Mouse (Mus musculus): ENCODE data around the gene Tpcn1. TPM values are rescaled to one million over a fixed set of nuclear protein-coding genes. Genes with fewer than 3 reads are reported as not detected.
"Not testable (repeated sequence)": the region's sequence is repeated elsewhere in the genome, so short reads cannot be mapped to it uniquely, and the experiment has no call there.

The Tpcn1 gene
- polyA plus RNA-seq, 1 experiment from 2014 or later = 11.2 TPM

DNA sequence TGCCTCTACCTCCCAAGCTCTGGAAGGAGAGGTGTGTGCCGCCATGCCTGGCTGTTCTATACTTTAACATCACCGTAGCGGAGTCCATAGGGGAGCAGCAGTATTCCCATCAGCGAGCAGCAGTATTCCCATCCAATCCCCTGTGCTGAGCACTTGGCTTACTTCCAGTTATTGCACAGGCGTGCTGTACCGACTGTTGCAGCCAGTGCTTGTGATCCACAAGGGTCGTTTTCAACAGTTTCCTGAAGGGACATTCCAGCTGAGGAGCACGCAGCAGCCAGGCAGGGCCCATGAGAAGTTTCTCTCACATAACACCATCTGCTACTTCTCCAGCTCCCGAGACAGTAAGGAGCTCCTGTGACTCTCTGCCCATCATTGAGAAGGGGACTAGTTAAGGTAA is 82.0 kb downstream of the Tpcn1 start:
- Histone ChIP-seq H3K9me3 (replicated peaks; ENCODE audit: control insufficient read depth, low read length) (no peaks in the 10 kb centered on the region), H3K27ac (replicated peaks; ENCODE audit: low read depth, low read length) (no peak overlapping the region), H3K4me1 (ENCODE audit: control insufficient read depth, insufficient read depth, low read length) (no peaks in the 10 kb centered on the region; the same call in 1 of the 2 replicates), H3K36me3 (replicated peaks; ENCODE audit: control insufficient read depth, insufficient read depth, low read depth, low read length) (no peaks in the 10 kb centered on the region), H3K9ac (replicated peaks; ENCODE audit: low read length) (no peak overlapping the region), H3K4me3 (ENCODE audit: low read depth, low read length) (no peak overlapping the region), H3K4me2 (ENCODE audit: low read depth, low read length) (no peak overlapping the region), H3K27me3 (ENCODE audit: control insufficient read depth, insufficient read depth, low read length) (no peaks in the 10 kb centered on the region)
- WGBS = 71% methylated on average over 9 of the region's 9 CpGs
- DNase-seq (ENCODE audit: low spot score) = no peak
- no peak for ATAC-seq (replicated peaks; ENCODE audit: insufficient number of reproducible peaks, low FRiP score, low TSS enrichment, low read depth)

DNA sequence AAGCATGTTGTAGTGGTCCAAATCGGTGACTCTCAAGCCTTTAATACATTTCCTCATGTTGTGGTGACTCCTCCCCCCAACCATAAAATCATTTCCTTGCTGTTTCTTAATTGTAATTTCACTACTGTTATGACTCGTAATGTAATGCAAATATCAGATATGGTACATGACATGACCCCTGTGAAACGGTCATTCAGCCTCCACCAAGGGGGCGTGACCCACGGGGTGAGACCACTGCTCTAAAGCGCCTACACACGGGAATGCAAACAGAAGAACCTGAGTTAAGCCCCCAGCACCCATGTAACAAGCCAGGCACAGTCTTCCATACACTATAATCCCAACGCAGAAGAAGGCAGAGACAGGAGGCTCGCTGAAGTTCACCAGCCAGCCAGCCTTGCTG is 82.7 kb downstream of the Tpcn1 start:
- Histone ChIP-seq H3K27me3 (ENCODE audit: control insufficient read depth, insufficient read depth, low read length) (no peaks in the 10 kb centered on the region), H3K4me2 (ENCODE audit: low read depth, low read length) (no peak overlapping the region; the same call in 1 of the 2 replicates), H3K4me1 (ENCODE audit: control insufficient read depth, insufficient read depth, low read length) (no peaks in the 10 kb centered on the region; the same call in 1 of the 2 replicates), H3K9ac (replicated peaks; ENCODE audit: low read length) (no peak overlapping the region), H3K4me3 (ENCODE audit: low read depth, low read length) (no peak overlapping the region), H3K27ac (replicated peaks; ENCODE audit: low read depth, low read length) (no peak overlapping the region), H3K36me3 (replicated peaks; ENCODE audit: control insufficient read depth, insufficient read depth, low read depth, low read length) (no peaks in the 10 kb centered on the region), H3K9me3 (replicated peaks; ENCODE audit: control insufficient read depth, low read length) (no peaks in the 10 kb centered on the region)
- WGBS = 66% methylated on average over 9 of the region's 9 CpGs
- ATAC-seq (replicated peaks; ENCODE audit: insufficient number of reproducible peaks, low FRiP score, low TSS enrichment, low read depth) (no peak), DNase-seq (ENCODE audit: low spot score) (no peak)

DNA sequence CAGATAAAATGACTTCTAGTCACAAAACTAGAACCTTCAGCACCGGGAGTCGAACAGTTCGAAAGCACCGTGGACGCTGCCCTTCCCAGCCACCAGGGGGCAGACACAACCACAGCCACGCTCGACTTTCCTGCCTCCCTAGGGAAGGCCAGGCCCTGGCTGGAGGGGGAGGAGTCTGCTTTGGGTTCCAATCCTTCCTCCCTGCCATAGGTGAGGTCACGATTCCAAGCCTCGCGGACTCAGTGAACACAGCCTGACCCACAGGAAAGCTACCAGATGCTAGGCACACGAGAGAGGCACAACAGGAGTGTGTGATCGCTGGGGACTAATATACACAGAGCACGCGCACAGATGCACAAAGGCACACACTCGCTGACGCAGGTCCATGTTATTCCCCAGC is 83.1 kb downstream of the Tpcn1 start:
- ATAC-seq (replicated peaks; ENCODE audit: insufficient number of reproducible peaks, low FRiP score, low TSS enrichment, low read depth) = no peak
- no peaks in the 10 kb centered on the region; the same call in 1 of the 2 replicates for H3K4me1 ChIP-seq (ENCODE audit: control insufficient read depth, insufficient read depth, low read length)
- H3K4me2 ChIP-seq (ENCODE audit: low read depth, low read length) = no peak overlapping the region; the same call in 1 of the 2 replicates
- no peaks in the 10 kb centered on the region for H3K27me3 ChIP-seq (ENCODE audit: control insufficient read depth, insufficient read depth, low read length)
- H3K9me3 ChIP-seq (replicated peaks; ENCODE audit: control insufficient read depth, low read length) = no peaks in the 10 kb centered on the region
- no peak overlapping the region for H3K27ac ChIP-seq (replicated peaks; ENCODE audit: low read depth, low read length)
- H3K9ac ChIP-seq (replicated peaks; ENCODE audit: low read length) = no peak overlapping the region
- no peaks in the 10 kb centered on the region for H3K36me3 ChIP-seq (replicated peaks; ENCODE audit: control insufficient read depth, insufficient read depth, low read depth, low read length)
- 21% methylated on average over 16 of the region's 16 CpGs for WGBS
- peak; percentile 82 for DNase-seq (ENCODE audit: low spot score)
- no peak overlapping the region for H3K4me3 ChIP-seq (ENCODE audit: low read depth, low read length)

DNA sequence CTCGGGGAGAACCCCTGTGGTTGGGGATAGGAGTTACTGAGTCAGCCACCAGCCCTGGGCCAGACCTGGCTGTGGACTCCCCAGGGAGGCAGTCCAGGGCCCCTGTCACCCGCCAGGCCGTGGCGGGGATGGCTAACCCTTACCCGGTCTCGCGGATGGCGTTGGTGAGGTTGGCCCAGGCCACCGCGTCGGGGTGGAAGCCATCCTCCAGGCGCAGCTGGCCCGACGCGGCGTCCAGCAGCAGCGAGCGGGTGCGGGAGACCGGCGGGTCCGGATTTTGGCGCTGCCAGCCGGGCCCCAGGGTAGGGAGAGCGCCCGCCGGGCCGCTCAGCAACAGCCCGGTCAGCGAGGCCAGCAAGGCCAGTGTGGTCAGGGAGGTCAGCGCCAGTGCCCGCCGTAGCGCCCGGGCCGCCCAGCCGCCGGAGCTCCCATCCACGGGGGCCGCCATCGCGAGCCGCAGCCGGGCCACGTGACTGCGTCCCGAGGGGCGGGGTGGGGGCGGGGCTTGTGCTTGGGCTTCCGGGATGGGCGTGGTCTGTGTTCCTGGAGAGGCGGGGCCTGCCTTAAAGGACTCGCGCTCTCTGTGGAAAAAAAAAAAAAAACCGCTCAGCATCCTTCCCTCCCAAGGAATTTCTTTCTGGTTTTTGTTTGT is 85.2 kb downstream of the Tpcn1 start, which contains the start of gene Plbd2:
Gene Plbd2 (minus strand): TSS at position 482 of the 652 bp plus-strand sequence.
- WGBS = under 1% methylated on average over 39 of the region's 55 CpGs
- no peak within 1 kb of the TSS for H3K27ac ChIP-seq (replicated peaks; ENCODE audit: low read depth, low read length)
- no peaks in the 10 kb centered on the region; the same call in 1 of the 2 replicates for H3K36me3 ChIP-seq (replicated peaks; ENCODE audit: control insufficient read depth, insufficient read depth, low read depth, low read length)
- DNase-seq (ENCODE audit: low spot score) (peak; percentile 94), ATAC-seq (replicated peaks; ENCODE audit: insufficient number of reproducible peaks, low FRiP score, low TSS enrichment, low read depth) (peak; percentile 73)
- H3K9ac ChIP-seq (replicated peaks; ENCODE audit: low read length) = peak within 1 kb of the TSS; percentile 84
- H3K4me2 ChIP-seq (ENCODE audit: low read depth, low read length) = peak within 1 kb of the TSS; percentile 91
- H3K27me3 ChIP-seq (ENCODE audit: control insufficient read depth, insufficient read depth, low read length) = no peaks in the 10 kb centered on the region
- peak within 1 kb of the TSS; percentile 88 for H3K4me3 ChIP-seq (ENCODE audit: low read depth, low read length)
- H3K4me1 ChIP-seq (ENCODE audit: control insufficient read depth, insufficient read depth, low read length) = no peaks in the 10 kb centered on the region; the same call in 1 of the 2 replicates
- H3K9me3 ChIP-seq (replicated peaks; ENCODE audit: control insufficient read depth, low read length) = no peaks in the 10 kb centered on the region

DNA sequence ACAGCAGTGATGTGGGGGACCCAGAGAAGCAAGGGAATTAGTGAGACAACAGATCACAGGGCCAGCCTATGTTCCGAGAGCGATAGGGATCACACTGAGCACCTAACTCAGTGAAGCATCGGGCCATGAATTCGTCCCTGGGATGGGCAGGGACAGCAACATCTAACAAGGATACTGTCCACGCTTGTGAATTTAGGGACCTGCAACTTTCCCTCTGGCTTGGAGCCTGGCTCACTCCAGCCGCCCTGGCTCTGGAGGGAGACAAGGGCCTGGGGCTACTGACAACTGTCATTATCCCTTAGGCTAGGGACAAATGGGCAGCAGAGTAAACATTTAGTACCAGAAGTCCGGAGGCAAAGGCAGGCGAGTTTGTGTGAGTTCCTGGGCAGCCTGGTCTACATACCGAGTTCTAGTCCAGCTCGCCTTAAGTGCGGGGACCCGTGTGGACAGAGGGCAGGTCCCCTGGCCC is 85.8 kb downstream of the Tpcn1 start:
- 8% methylated on average over 12 of the region's 12 CpGs for WGBS
- H3K27ac ChIP-seq (replicated peaks; ENCODE audit: low read depth, low read length) = no peak overlapping the region
- peak overlapping the region; percentile 91 for H3K4me2 ChIP-seq (ENCODE audit: low read depth, low read length)
- no peak for ATAC-seq (replicated peaks; ENCODE audit: insufficient number of reproducible peaks, low FRiP score, low TSS enrichment, low read depth)
- H3K4me1 ChIP-seq (ENCODE audit: control insufficient read depth, insufficient read depth, low read length) = no peaks in the 10 kb centered on the region; the same call in 1 of the 2 replicates
- peak overlapping the region; percentile 88 for H3K4me3 ChIP-seq (ENCODE audit: low read depth, low read length)
- H3K27me3 ChIP-seq (ENCODE audit: control insufficient read depth, insufficient read depth, low read length) = no peaks in the 10 kb centered on the region
- peak overlapping the region; percentile 84 for H3K9ac ChIP-seq (replicated peaks; ENCODE audit: low read length)
- DNase-seq (ENCODE audit: low spot score) = no peak
- H3K9me3 ChIP-seq (replicated peaks; ENCODE audit: control insufficient read depth, low read length) = no peaks in the 10 kb centered on the region
- no peaks in the 10 kb centered on the region; the same call in 1 of the 2 replicates for H3K36me3 ChIP-seq (replicated peaks; ENCODE audit: control insufficient read depth, insufficient read depth, low read depth, low read length)

DNA sequence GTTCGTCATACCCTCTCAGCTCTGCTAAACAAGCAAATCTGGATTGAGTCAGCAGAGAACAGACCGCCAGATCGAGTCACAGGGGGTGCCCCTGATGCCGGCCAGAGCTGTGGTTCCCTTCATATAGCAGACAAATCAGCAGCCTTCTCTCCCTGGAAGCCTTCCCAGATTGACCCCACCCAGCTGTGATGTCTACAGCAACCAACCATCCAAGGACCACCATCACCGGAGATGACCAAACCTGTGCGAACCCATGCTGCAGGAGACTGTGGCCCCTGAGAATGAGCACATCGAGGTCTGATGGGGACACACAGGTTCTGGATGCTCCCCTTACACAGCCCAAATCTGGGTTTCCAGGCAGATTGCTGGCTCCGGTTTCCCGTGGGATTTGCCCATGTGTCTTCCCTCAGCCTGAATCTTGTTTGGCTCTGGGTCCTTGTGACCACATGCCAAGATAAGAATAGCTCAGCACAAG is 86.3 kb downstream of the Tpcn1 start:
- H3K4me3 ChIP-seq (ENCODE audit: low read depth, low read length) = peak overlapping the region; percentile 88; the same call in 1 of the 2 replicates
- no peak overlapping the region for H3K27ac ChIP-seq (replicated peaks; ENCODE audit: low read depth, low read length)
- no peaks in the 10 kb centered on the region for H3K27me3 ChIP-seq (ENCODE audit: control insufficient read depth, insufficient read depth, low read length)
- no peak for DNase-seq (ENCODE audit: low spot score)
- peak overlapping the region; percentile 91 for H3K4me2 ChIP-seq (ENCODE audit: low read depth, low read length)
- WGBS = 63% methylated on average over 9 of the region's 9 CpGs
- no peak for ATAC-seq (replicated peaks; ENCODE audit: insufficient number of reproducible peaks, low FRiP score, low TSS enrichment, low read depth)
- H3K4me1 ChIP-seq (ENCODE audit: control insufficient read depth, insufficient read depth, low read length) = no peaks in the 10 kb centered on the region; the same call in 1 of the 2 replicates
- no peaks in the 10 kb centered on the region; the same call in 1 of the 2 replicates for H3K36me3 ChIP-seq (replicated peaks; ENCODE audit: control insufficient read depth, insufficient read depth, low read depth, low read length)
- peak overlapping the region; percentile 84 for H3K9ac ChIP-seq (replicated peaks; ENCODE audit: low read length)
- no peaks in the 10 kb centered on the region for H3K9me3 ChIP-seq (replicated peaks; ENCODE audit: control insufficient read depth, low read length)

DNA sequence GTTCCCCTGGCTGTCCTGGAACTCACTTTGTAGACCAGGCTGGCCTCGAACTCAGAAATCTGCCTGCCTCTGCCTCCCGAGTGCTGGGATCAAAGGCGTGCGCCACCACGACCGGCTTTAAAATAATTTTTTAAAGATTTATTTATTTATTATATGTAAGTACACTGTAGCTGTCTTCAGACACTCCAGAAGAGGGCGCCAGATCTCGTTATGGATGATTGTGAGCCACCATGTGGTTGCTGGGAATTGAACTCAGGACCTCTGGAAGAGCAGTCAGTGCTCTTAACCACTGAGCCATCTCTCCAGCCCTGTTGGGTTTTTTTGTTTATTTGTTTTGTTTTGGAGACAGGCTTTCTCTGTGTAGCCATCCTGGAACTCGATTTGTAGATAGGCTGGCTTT is 87.9 kb downstream of the Tpcn1 start:
- not testable (repeated sequence) for H3K4me1 ChIP-seq (ENCODE audit: control insufficient read depth, insufficient read depth, low read length); H3K27ac ChIP-seq (replicated peaks; ENCODE audit: low read depth, low read length); H3K36me3 ChIP-seq (replicated peaks; ENCODE audit: control insufficient read depth, insufficient read depth, low read depth, low read length); H3K27me3 ChIP-seq (ENCODE audit: control insufficient read depth, insufficient read depth, low read length); H3K9ac ChIP-seq (replicated peaks; ENCODE audit: low read length); ATAC-seq (replicated peaks; ENCODE audit: insufficient number of reproducible peaks, low FRiP score, low TSS enrichment, low read depth); DNase-seq (ENCODE audit: low spot score); H3K4me3 ChIP-seq (ENCODE audit: low read depth, low read length); H3K9me3 ChIP-seq (replicated peaks; ENCODE audit: control insufficient read depth, low read length); H3K4me2 ChIP-seq (ENCODE audit: low read depth, low read length)
- 89% methylated on average over 9 of the region's 9 CpGs for WGBS

DNA sequence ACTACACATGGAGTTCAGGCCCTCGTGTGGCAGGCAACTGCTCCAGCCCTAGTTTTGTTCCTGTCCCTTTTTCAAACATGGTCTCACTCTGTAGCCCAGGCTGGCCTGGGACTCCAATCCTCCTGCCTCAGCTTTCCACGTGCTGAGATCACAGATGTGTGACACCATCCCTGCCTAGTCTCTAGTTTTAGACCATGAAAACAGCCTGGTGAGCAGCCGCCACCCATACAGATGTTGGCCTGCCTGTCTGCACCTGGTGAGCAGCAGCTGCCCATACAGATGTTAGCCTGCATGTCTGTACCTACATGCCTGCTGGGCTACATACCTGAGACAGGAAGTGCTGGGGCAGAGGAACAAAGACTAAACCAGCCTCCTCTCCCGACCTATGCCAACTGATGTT is 89.3 kb downstream of the Tpcn1 start:
- Histone ChIP-seq H3K36me3 (replicated peaks; ENCODE audit: control insufficient read depth, insufficient read depth, low read depth, low read length) (no peaks in the 10 kb centered on the region; the same call in 1 of the 2 replicates), H3K9me3 (replicated peaks; ENCODE audit: control insufficient read depth, low read length) (no peaks in the 10 kb centered on the region), H3K4me2 (ENCODE audit: low read depth, low read length) (no peak overlapping the region), H3K4me3 (ENCODE audit: low read depth, low read length) (no peak overlapping the region), H3K27ac (replicated peaks; ENCODE audit: low read depth, low read length) (no peak overlapping the region), H3K4me1 (ENCODE audit: control insufficient read depth, insufficient read depth, low read length) (no peaks in the 10 kb centered on the region), H3K27me3 (ENCODE audit: control insufficient read depth, insufficient read depth, low read length) (no peaks in the 10 kb centered on the region), H3K9ac (replicated peaks; ENCODE audit: low read length) (no peak overlapping the region)
- DNase-seq (ENCODE audit: low spot score) = no peak
- 85% methylated on average over 4 of the region's 4 CpGs for WGBS
- no peak for ATAC-seq (replicated peaks; ENCODE audit: insufficient number of reproducible peaks, low FRiP score, low TSS enrichment, low read depth)
